Mouse (Mus musculus): ENCODE results near the gene Bdh1.
"Not testable (repeated sequence)": the region's sequence is repeated elsewhere in the genome, so short reads cannot be mapped to it uniquely, and the experiment has no call there.

The Bdh1 gene

DNA sequence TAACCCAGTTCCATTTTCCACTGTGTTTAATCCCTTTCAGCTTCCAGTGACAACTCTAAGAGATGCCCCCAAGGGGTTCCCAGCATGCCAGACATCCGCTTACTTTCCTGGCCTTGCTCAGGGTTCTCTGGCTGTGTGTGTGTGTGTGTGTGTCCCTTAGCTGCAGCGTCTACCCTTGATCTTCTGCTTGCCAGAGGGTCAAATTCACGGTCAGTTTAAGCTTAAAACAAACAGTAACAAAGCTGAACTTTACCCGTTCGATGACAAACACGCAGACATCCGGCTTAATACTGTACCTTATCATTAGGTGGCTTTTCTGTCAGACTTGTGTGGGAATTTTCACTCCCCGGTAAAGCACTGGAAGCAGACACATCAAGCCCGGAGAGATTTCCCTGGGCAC, at the start of gene Bdh1:
Gene Bdh1 (plus strand): TSS at position 281 of the 400 bp plus-strand sequence.
- no peak for DNase-seq (ENCODE audit: low read depth, low spot score)

DNA sequence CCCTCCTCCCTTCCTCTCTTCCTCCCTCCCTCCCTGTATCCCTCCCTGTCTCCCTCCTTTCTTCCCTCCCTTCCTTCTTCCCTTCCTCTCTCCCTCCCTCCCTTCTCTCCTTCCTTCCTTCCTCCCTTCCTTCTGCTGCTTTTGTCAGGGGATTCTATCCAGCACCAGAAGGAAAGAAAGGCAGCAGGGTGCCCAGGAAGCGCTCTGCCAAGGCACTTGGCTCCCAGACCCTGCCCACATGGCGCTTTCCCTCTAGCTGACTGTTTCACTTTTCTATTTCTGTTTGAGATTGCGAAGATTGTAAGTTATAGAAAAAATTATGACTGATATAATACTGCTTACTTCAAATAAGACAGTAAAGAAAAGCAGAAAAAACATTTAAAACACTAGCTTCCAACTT, 49.8 kb upstream of the Bdh1 start:
- not testable (repeated sequence) for DNase-seq (ENCODE audit: low read depth, low spot score)

- not testable (repeated sequence) for DNase-seq (ENCODE audit: low read depth, low spot score)
Measured at GRCm38 (mm10) chr16:31375877-31376582, 46.0 kb upstream of the Bdh1 start.

DNA sequence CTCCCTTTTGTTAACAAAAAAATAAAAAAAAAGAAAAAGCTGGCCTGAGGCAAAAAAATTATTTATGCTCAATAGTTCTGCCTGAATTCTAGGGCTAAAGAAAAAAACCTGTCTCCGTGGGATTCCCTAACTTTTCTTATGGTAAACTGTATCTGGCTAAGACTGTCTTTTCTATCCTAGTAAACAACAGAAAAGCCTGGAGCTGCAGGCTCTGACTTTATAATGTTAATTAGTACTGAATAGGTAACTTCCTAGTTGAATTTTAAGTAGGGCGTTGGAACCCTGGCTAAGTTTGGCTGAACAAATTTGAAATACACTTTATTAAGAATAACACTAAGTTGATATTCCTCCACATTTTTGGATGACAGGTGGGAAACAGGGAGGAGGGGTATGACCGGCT, 33.8 kb upstream of the Bdh1 start:
- DNase-seq (ENCODE audit: low read depth, low spot score), result not testable (repeated sequence)

- no peak for DNase-seq (ENCODE audit: low read depth, low spot score)
Measured at GRCm38 (mm10) chr16:31399231-31399630, 22.8 kb upstream of the Bdh1 start.

DNA sequence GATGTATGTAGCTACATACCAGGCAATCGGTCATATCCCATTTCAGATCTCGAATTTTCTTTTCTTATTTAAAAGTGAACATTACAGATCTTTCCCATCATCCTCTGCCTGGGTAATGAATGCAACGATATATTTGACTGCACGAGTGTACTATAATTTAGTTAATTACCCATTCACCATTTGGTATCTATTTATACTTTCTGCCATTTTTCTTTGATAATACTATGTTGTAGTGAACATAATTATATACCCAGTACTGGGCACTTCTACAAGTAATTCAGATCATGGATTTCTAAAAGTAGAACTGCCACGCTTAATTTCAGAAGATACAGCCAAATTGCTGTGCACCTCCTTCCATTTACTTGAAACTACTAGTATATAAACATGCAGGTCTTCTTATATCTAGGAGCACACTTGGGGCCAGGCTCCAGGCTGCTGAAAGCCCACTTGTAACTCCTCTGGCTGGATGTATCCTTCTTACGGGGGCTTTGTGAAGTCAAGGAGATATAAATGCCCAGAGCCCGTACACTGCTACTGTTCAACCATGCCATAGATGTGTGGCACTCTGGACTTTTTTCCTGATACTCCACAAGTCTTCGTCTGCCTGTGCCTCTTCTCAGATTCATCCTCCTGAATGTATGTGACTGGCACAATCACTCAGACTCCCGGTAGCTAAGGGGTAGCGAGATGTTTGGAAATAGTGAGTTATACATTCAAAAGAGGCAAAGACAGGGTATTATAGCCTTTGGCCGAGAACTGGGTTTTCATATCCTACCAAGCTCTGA, 21.0 kb upstream of the Bdh1 start:
- no peak for DNase-seq (ENCODE audit: low read depth, low spot score)

- peak; percentile 89 for DNase-seq (ENCODE audit: low read depth, low spot score)
Measured at GRCm38 (mm10) chr16:31402096-31402495, 20.0 kb upstream of the Bdh1 start.

DNA sequence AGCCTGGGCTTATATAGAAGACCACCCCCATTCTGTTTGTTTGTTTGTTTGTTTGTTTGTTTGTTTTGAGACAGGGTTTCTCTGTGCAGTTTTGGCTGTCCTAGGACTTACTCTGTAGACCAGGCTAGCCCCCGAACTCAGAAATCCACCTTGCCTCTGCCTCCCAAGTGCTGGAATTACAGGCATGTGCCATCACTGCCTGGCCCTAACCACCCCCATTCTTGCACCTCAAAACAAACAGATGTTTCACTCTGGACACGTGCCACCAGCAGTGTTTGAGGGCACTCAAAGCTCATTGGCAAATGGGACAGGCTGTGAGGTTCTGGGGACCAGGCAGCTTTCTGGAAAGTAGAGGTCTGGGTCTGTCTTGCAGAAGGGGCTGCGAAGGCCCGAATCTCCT, 18.1 kb upstream of the Bdh1 start:
- no peak for DNase-seq (ENCODE audit: low read depth, low spot score)

DNA sequence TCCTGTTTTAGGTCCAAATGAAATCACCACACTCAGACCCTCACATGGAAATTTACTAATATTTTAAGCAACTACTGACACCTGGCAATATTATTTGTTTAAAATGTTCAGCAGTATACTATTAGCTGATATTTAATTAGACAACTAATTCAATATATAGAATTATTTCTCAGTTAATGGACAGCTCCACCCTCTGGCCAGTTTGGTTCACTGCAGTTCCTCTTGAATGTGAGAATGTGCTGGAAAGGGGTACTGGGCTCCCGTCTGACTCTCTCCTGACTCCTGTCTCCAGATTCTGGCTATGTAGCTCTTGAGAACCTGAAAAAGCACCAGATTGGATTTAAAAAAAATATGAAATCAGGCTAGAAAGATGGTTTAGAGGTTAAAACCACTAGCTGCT, 17.0 kb upstream of the Bdh1 start:
- DNase-seq (ENCODE audit: low read depth, low spot score), result peak; percentile 44

GRCm38 (mm10) chr16:31407872-31408271, 14.2 kb upstream of the Bdh1 start:
- no peak for DNase-seq (ENCODE audit: low read depth, low spot score)

GRCm38 (mm10) chr16:31410969-31411368, 11.1 kb upstream of the Bdh1 start:
- DNase-seq (ENCODE audit: low read depth, low spot score), result peak; percentile 59

GRCm38 (mm10) chr16:31412321-31412720, 9.8 kb upstream of the Bdh1 start:
- no peak for DNase-seq (ENCODE audit: low read depth, low spot score)

- DNase-seq (ENCODE audit: low read depth, low spot score), result no peak
Measured at GRCm38 (mm10) chr16:31413777-31414176, 8.3 kb upstream of the Bdh1 start.

- no peak for DNase-seq (ENCODE audit: low read depth, low spot score)
Measured at GRCm38 (mm10) chr16:31415885-31416450, 6.1 kb upstream of the Bdh1 start.

DNA sequence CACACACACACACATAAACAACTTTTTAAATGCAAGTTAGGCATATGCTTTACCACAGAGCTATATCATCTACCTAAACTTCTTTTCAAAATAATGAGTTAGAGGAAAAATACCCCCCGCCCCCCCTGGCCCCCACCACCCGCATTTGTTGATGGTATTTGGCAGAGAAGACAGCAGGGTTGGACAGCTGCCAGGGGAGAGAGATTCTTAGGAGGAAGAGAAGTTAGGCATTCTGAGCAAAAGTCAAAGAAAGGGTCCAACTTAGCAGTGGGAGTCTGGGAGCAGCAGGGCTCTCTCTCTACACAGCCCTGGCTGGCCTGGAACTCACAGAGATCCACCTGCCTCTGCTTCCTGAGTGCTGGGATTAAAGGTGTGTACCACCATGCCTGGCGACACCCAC, 3.4 kb upstream of the Bdh1 start:
- DNase-seq (ENCODE audit: low read depth, low spot score), result no peak

DNA sequence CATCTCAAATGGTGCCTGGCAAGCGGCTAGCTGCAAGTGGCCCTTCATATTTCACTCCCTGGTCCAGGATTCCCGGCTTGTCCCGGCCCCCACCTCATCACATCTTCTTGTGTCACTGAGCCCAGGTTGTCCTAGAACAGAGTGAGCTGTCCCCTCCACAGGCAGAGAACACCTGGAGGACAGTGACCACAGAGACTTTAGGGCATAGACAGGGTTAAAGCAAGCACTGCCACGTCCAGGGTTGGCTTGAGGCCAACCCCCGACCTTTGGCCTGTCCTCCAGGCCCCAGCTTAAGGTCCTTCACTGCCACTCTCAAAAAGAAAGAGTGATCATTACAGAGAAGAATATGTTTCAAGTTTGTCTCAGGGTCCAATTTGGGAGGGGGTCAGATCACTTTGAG, 2.6 kb upstream of the Bdh1 start:
- no peak for DNase-seq (ENCODE audit: low read depth, low spot score)

- no peak for DNase-seq (ENCODE audit: low read depth, low spot score)
Measured at GRCm38 (mm10) chr16:31422722-31423121, 642 bp downstream of the Bdh1 start.

DNA sequence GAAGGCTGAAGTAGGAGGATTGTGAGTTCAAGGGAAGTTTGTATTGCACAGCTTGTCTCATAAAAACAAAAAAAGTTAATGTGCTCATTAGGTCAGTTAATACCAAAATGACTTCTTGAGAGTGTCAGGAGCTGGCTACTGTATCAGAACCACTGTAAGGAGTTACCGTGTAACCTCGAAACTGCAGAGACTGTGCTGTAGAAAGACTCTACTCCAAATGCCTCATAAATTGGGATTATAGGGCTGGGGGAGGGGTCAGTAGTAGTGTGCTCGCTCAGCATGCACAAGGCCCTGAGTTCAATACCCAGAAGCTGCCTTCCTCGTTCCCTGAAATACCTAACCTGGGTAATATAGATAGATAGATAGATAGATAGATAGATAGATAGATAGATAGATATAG, 1.3 kb downstream of the Bdh1 start:
- no peak for DNase-seq (ENCODE audit: low read depth, low spot score)

GRCm38 (mm10) chr16:31424416-31425187, 2.5 kb downstream of the Bdh1 start:
- DNase-seq (ENCODE audit: low read depth, low spot score), result peak; percentile 92

- peak; percentile 92 for DNase-seq (ENCODE audit: low read depth, low spot score)
Measured at GRCm38 (mm10) chr16:31425508-31425907, 3.4 kb downstream of the Bdh1 start.

DNA sequence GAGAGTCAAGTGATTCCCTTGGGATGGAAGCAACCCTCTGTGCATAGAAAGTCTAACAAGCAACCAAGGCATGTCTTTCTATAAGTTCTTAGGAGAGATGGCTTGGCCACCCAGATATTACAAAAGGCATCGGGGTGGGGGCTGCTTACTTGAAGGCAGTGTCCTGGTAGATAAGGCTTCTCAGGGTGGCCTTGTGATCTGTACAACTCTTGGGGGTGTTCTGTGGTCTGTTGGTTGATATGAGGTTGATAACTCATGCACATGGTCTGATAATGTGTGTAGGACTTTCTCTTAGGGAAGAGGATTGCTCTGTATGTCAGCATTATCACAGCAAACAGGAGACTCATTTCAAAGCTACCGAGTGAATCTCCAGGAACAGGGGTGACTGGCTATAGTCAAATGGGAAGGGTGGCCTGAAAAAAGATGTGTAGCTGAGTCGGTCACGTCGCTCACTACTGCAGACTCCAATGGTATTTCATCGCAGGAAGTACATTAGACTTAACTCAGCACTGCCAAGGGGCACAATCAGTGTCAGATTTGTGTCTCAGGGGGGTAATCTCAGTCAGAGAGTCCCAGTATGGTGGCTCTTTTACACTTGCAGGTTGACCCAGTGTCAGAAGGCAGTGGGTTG, 4.5 kb downstream of the Bdh1 start:
- no peak for DNase-seq (ENCODE audit: low read depth, low spot score)

DNA sequence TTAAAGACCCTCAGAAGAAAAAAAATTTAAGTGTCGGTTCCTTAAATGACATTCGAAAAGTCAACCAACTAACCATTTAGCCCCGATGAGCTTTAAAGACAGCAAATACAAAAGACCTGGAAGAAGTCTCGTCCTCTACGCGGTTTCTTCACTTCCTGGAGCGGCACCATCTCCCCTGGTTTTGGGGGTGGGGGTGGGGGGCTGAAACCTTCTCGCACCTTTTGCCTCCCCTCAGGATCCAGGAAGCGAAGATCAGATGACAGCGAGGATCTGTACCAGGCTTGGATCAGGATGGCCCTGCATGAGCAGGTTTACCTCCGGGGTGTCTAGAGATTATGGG, 6.2 kb downstream of the Bdh1 start:
- no peak for DNase-seq (ENCODE audit: low read depth, low spot score)

Measured in ZHBTc4 (cell line).